Mouse (Mus musculus) ovary, postnatal 14 days (tissue): ENCODE measurements at regions not wholly inside any gene's neighbourhood (a gene's known extent, or its start where the extent isn't known, plus 50 kb on each side); places are given as distances from the start of the nearest gene placed in this dataset.
"Not testable (repeated sequence)": the region's sequence is repeated elsewhere in the genome, so short reads cannot be mapped to it uniquely, and the experiment has no call there.

Source experiments
- DNase-seq: peaks from one replicate; pipeline ENCODE4 v3.0.0; 2022; ENCODE audit warnings: low spot score

- no peak for DNase-seq
Measured at GRCm38 (mm10) chr14:96908737-96909136, 389.8 kb upstream of the Klhl1 start.

GRCm38 (mm10) chr14:96879701-96880100 is 360.8 kb upstream of the Klhl1 start:
- no peak for DNase-seq

GRCm38 (mm10) chr14:96871969-96872368 is 353.1 kb upstream of the Klhl1 start:
- no peak for DNase-seq

- DNase-seq, result no peak
Measured at GRCm38 (mm10) chr14:96838910-96839309, 320.0 kb upstream of the Klhl1 start.

GRCm38 (mm10) chr14:96825083-96825482 is 306.2 kb upstream of the Klhl1 start:
- no peak for DNase-seq

- DNase-seq, result no peak
Measured at GRCm38 (mm10) chr14:96815665-96816064, 296.8 kb upstream of the Klhl1 start.

- DNase-seq, result no peak
Measured at GRCm38 (mm10) chr14:96805284-96805683, 286.4 kb upstream of the Klhl1 start.

- DNase-seq, result no peak
Measured at GRCm38 (mm10) chr14:96794806-96795205, 275.9 kb upstream of the Klhl1 start.

GRCm38 (mm10) chr14:96787917-96788316 is 269.0 kb upstream of the Klhl1 start:
- DNase-seq, result no peak

- DNase-seq, result no peak
Measured at GRCm38 (mm10) chr14:96787286-96787685, 268.4 kb upstream of the Klhl1 start.

GRCm38 (mm10) chr14:96775801-96776200 is 256.9 kb upstream of the Klhl1 start:
- DNase-seq, result no peak

- no peak for DNase-seq
Measured at GRCm38 (mm10) chr14:96760591-96760990, 241.7 kb upstream of the Klhl1 start.

GRCm38 (mm10) chr14:96733211-96733610 is 214.3 kb upstream of the Klhl1 start:
- no peak for DNase-seq

GRCm38 (mm10) chr14:96697086-96697485 is 178.2 kb upstream of the Klhl1 start:
- no peak for DNase-seq

GRCm38 (mm10) chr14:96690923-96691322 is 172.0 kb upstream of the Klhl1 start:
- DNase-seq, result no peak

GRCm38 (mm10) chr14:96683943-96684342 is 165.0 kb upstream of the Klhl1 start:
- no peak for DNase-seq

- no peak for DNase-seq
Measured at GRCm38 (mm10) chr14:96681740-96682139, 162.8 kb upstream of the Klhl1 start.

- no peak for DNase-seq
Measured at GRCm38 (mm10) chr14:96676213-96676612, 157.3 kb upstream of the Klhl1 start.

GRCm38 (mm10) chr14:96668635-96669034 is 149.7 kb upstream of the Klhl1 start:
- DNase-seq, result no peak

- no peak for DNase-seq
Measured at GRCm38 (mm10) chr14:96656500-96656899, 137.6 kb upstream of the Klhl1 start.

- no peak for DNase-seq
Measured at GRCm38 (mm10) chr14:96630291-96630690, 111.4 kb upstream of the Klhl1 start.

- DNase-seq, result no peak
Measured at GRCm38 (mm10) chr14:96606736-96607135, 87.8 kb upstream of the Klhl1 start.

- not testable (repeated sequence) for DNase-seq
Measured at GRCm38 (mm10) chr14:96601092-96601491, 82.2 kb upstream of the Klhl1 start.

GRCm38 (mm10) chr14:96592051-96592450 is 73.1 kb upstream of the Klhl1 start:
- DNase-seq, result no peak
